ENCODE assay signal across 19 mouse cellular contexts in genomic region chr3:129268886-129269683, GRCm38 (mm10).
DNase-seq lines count a peak whose midpoint lies in the region; ATAC-seq and TF ChIP-seq lines count a peak whose summit lies in the region.
"Had no signal": no experiment of that assay in that cellular context is flagged by ENCODE, and none has a peak within 500 bp of the region (broad histone marks: within the 10 kb centered on the region; RNA-seq: fewer than 3 reads in every experiment).

No protein-coding gene starts in this region.

- no peaks in the 10 kb centered on the region for H3K27me3 ChIP-seq in kidney, postnatal 0 days (ENCODE audit: insufficient read depth, low read length)
- H3K27me3 ChIP-seq in hindbrain, postnatal 0 days (ENCODE audit: insufficient read depth, low read length) = no peaks in the 10 kb centered on the region
- no peaks in the 10 kb centered on the region for H3K27me3 ChIP-seq in forebrain, embryonic 16.5 days (replicated peaks; ENCODE audit: control insufficient read depth, insufficient read depth, low read length)
- H3K27me3 ChIP-seq: forebrain, embryonic 13.5 days; hindbrain, embryonic 13.5 days had no signal

- H3K4me1 ChIP-seq in kidney, postnatal 0 days (replicated peaks; ENCODE audit: insufficient read depth, low read length) = no peaks in the 10 kb centered on the region
- no peaks in the 10 kb centered on the region for H3K4me1 ChIP-seq in hindbrain, postnatal 0 days (ENCODE audit: insufficient read depth, low read length)
- no peaks in the 10 kb centered on the region for H3K4me1 ChIP-seq in forebrain, embryonic 16.5 days (replicated peaks; ENCODE audit: control insufficient read depth, insufficient read depth, low read length)
- H3K4me1 ChIP-seq: embryonic facial prominence, embryonic 10.5 days; forebrain, embryonic 13.5 days; heart, embryonic 10.5 days; hindbrain, embryonic 13.5 days had no signal

- peak; percentile 50 for DNase-seq in heart, adult 11 months
- DNase-seq in heart, postnatal 25 days (ENCODE audit: low spot score) = no peak
- peak; percentile 56 for DNase-seq in kidney, adult 9 months
- peak; percentile 47 for DNase-seq in kidney, postnatal 0 days (ENCODE audit: low spot score)
- no peak for DNase-seq in hindbrain, postnatal 0 days (ENCODE audit: low spot score)
- DNase-seq in gastrocnemius, adult 2 months = no peak
- DNase-seq: adrenal gland, postnatal 14 days; cerebellum, adult 11-12 months; cerebellum, adult 9-11 months; gastrocnemius, postnatal 36 days; heart, adult 18-20 months; heart, postnatal 10 days had no signal

- 0 out of 2 replicates have a peak, but pooled peaks have one; percentile 55 for ATAC-seq in kidney, postnatal 0 days (replicated peaks; ENCODE audit: low FRiP score, low read depth)
- ATAC-seq in hindbrain, postnatal 0 days = no peak
- ATAC-seq in forebrain, embryonic 16.5 days = no peak
- ATAC-seq: CD4-positive, CD25-positive, alpha-beta regulatory T cell, adult 4 months; forebrain, embryonic 13.5 days had no signal

- no peak for TF ChIP-seq CTCF in kidney, postnatal 0 days (IDR thresholded peaks at IDR 0.05; ENCODE audit: low read depth)
- no peak for TF ChIP-seq CTCF in hindbrain, postnatal 0 days (IDR thresholded peaks at IDR 0.05; ENCODE audit: low read depth)
- no peak for TF ChIP-seq CTCF in gastrocnemius, adult 2 months (IDR thresholded peaks at IDR 0.05)

- H3K4me3 ChIP-seq in kidney, postnatal 0 days (replicated peaks; ENCODE audit: low read depth, low read length) = no peak overlapping the region
- H3K4me3 ChIP-seq in hindbrain, postnatal 0 days (ENCODE audit: low read length) = no peak overlapping the region
- no peak overlapping the region for H3K4me3 ChIP-seq in forebrain, embryonic 16.5 days (replicated peaks; ENCODE audit: low read length)
- no peak overlapping the region for H3K4me3 ChIP-seq in gastrocnemius, adult 2 months
- H3K4me3 ChIP-seq: embryonic facial prominence, embryonic 10.5 days; forebrain, embryonic 13.5 days; heart, embryonic 10.5 days; hindbrain, embryonic 13.5 days had no signal

- intact Hi-C loops in heart, postnatal 25 days (cut with DNase I) = no loop called here
- intact Hi-C loops in gastrocnemius, adult 2 months (cut with DNase I) = no loop called here

- no peak overlapping the region for H3K4me2 ChIP-seq in kidney, postnatal 0 days (ENCODE audit: low read length)
- H3K4me2 ChIP-seq in hindbrain, postnatal 0 days (ENCODE audit: low read depth, low read length) = no peak overlapping the region
- H3K4me2 ChIP-seq in forebrain, embryonic 16.5 days (ENCODE audit: low read length) = no peak overlapping the region
- H3K4me2 ChIP-seq: forebrain, embryonic 13.5 days; hindbrain, embryonic 13.5 days had no signal

- no peak overlapping the region for H3K27ac ChIP-seq in kidney, postnatal 0 days
- H3K27ac ChIP-seq in hindbrain, postnatal 0 days = no peak overlapping the region
- no peak overlapping the region for H3K27ac ChIP-seq in forebrain, embryonic 16.5 days (ENCODE audit: low read length)
- no peak overlapping the region for H3K27ac ChIP-seq in gastrocnemius, adult 2 months
- H3K27ac ChIP-seq: embryonic facial prominence, embryonic 10.5 days; forebrain, embryonic 13.5 days; heart, embryonic 10.5 days; hindbrain, embryonic 13.5 days had no signal

- 0 out of 2 replicates have a peak, but pooled peaks cover 3% of the 10 kb centered on the region for H3K36me3 ChIP-seq in kidney, postnatal 0 days (ENCODE audit: insufficient read depth, low read length)
- no peaks in the 10 kb centered on the region for H3K36me3 ChIP-seq in hindbrain, postnatal 0 days (ENCODE audit: insufficient read depth, low read length)
- no peaks in the 10 kb centered on the region for H3K36me3 ChIP-seq in forebrain, embryonic 16.5 days (ENCODE audit: control insufficient read depth, insufficient read depth)
- H3K36me3 ChIP-seq: embryonic facial prominence, embryonic 10.5 days; G1E; heart, embryonic 10.5 days; hindbrain, embryonic 13.5 days had no signal

- H3K9ac ChIP-seq in kidney, postnatal 0 days (ENCODE audit: low read depth, low read length) = no peak overlapping the region
- H3K9ac ChIP-seq in hindbrain, postnatal 0 days (replicated peaks; ENCODE audit: low read length) = no peak overlapping the region
- H3K9ac ChIP-seq in forebrain, embryonic 16.5 days (replicated peaks; ENCODE audit: low read depth, low read length) = no peak overlapping the region
- H3K9ac ChIP-seq: forebrain, embryonic 13.5 days; hindbrain, embryonic 13.5 days had no signal

- no peaks in the 10 kb centered on the region for H3K9me3 ChIP-seq in kidney, postnatal 0 days (replicated peaks; ENCODE audit: low read length)
- no peaks in the 10 kb centered on the region for H3K9me3 ChIP-seq in hindbrain, postnatal 0 days (ENCODE audit: low read length)
- H3K9me3 ChIP-seq in forebrain, embryonic 16.5 days (ENCODE audit: control insufficient read depth, low read length) = no peaks in the 10 kb centered on the region
- H3K9me3 ChIP-seq: embryonic facial prominence, embryonic 10.5 days; forebrain, embryonic 13.5 days; heart, embryonic 10.5 days; hindbrain, embryonic 13.5 days had no signal

- 67% methylated on average over 12 of the region's 12 CpGs for WGBS in kidney, postnatal 0 days
- WGBS in hindbrain, postnatal 0 days = 80% methylated on average over 12 of the region's 12 CpGs
- WGBS in forebrain, embryonic 16.5 days = 94% methylated on average over 12 of the region's 12 CpGs

Comparison
In these comparisons a context has a peak if more than half of its experiments do, and no peak if none do; other contexts are left out.
1. DNase-seq: peak in heart, adult 11 months (single experiment), kidney, adult 9 months (single experiment) and kidney, postnatal 0 days (single experiment); none in heart, postnatal 25 days (single experiment), hindbrain, postnatal 0 days (single experiment) and gastrocnemius, adult 2 months (single experiment).